Mouse (Mus musculus) forebrain, embryonic 12.5 days (tissue): ENCODE data around the gene Ifit2. TPM values are rescaled to one million over a fixed set of nuclear protein-coding genes. Genes with fewer than 3 reads are reported as not detected.
A peak's percentile ranks its signal among the peaks of the same experiment; 100 is the strongest.
"Not testable (repeated sequence)": the region's sequence is repeated elsewhere in the genome, so short reads cannot be mapped to it uniquely, and the experiment has no call there.

ENCODE experiments used
- ATAC-seq: fragments of 200-750 bp; cut with Nextera tagmentation; 2 replicates; pipeline ENCODE4 v1.8.0; 2017; ENCODE audit warnings: moderate TSS enrichment; ENCODE audit not compliant: low FRiP score
- H3K27ac ChIP-seq: fragments of 300-500 bp; sonication (generic); 2 replicates; pipeline ENCODE4 v1.5.1; 2016; ENCODE audit warnings: mild to moderate bottlenecking
- H3K27me3 ChIP-seq: fragments of 300-500 bp; sonication (generic); 2 replicates; pipeline ENCODE4 v1.6.1; 2016; ENCODE audit warnings: mild to moderate bottlenecking
- H3K36me3 ChIP-seq: fragments of 300-500 bp; sonication (generic); replicated peaks from 2 replicates; pipeline ENCODE4 v1.6.1; 2016; ENCODE audit warnings: mild to moderate bottlenecking
- H3K4me1 ChIP-seq: fragments of 300-500 bp; sonication (generic); 2 replicates; pipeline ENCODE4 v1.6.1; 2016
- H3K4me2 ChIP-seq: fragments of 300-500 bp; sonication (generic); 2 replicates; pipeline ENCODE4 v1.6.1; 2016; ENCODE audit warnings: mild to moderate bottlenecking, moderate library complexity
- H3K4me3 ChIP-seq: fragments of 300-500 bp; sonication (generic); replicated peaks from 2 replicates; pipeline ENCODE4 v1.5.1; 2016; ENCODE audit warnings: mild to moderate bottlenecking
- H3K9ac ChIP-seq: fragments of 300-500 bp; sonication (generic); 2 replicates; pipeline ENCODE4 v1.6.1; 2016; ENCODE audit warnings: mild to moderate bottlenecking
- H3K9me3 ChIP-seq: fragments of 300-500 bp; sonication (generic); 2 replicates; pipeline ENCODE4 v1.6.1; 2016
- WGBS: fragments of 180-500 bp; shearing (Covaris S2); methylation state at CpG from one replicate; pipeline ENCODE4 v1.1.7; 2016; 5-methylcytosine and 5-hydroxymethylcytosine counted together
- polyA plus RNA-seq: library from polyadenylated mRNA; unstranded; fragments of >200 nt; fragmentation: Nextera tagmentation; extraction: Ambion mirVana; gene quantifications from 2 replicates; pipeline ENCODE4 v1.2.1, GENCODE M21; 2016

Gene Ifit2
- polyA plus RNA-seq, 1 experiment from 2014 or later: 6.1 TPM

DNA sequence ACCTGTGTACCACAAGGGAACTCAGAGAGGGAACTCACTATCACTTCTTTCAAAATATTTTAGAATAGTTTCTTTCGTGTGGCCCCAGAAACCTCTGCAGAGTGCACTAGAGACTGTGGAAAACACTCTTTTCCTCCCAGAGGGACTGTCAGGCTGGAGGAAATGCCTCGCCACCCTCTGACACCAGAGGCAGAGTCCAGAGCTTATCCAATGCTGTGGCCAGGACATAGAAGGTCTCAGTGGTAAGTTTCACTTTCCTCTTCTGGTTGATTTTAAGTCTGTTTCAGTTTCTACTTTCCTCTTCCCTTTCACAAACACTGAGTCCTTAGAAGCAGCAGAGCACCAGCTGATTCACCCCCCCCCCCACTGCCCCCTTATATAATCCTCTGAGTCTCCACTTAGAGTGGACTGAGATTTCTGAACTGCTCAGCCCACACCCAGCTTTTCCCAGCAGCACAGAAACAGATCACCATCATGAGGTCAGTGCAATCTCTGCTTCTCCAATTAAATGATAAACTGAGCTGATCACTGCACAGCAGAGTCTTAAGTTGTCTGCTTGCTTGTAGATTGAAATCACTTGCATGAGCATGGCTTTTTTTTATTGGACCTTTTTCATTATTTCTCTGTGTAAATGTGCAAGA is 32.8 kb downstream of the Ifit2 start, which contains the start of gene Ifit3:
Gene Ifit3 (plus strand): TSS at position 406 of the 641 bp plus-strand sequence.
- H3K27me3 ChIP-seq, H3K36me3 ChIP-seq, H3K9me3 ChIP-seq, H3K27ac ChIP-seq, H3K4me3 ChIP-seq, H3K4me1 ChIP-seq, H3K9ac ChIP-seq, H3K4me2 ChIP-seq, ATAC-seq: not testable (repeated sequence)
- 89% methylated on average over 2 of the region's 2 CpGs for WGBS

DNA sequence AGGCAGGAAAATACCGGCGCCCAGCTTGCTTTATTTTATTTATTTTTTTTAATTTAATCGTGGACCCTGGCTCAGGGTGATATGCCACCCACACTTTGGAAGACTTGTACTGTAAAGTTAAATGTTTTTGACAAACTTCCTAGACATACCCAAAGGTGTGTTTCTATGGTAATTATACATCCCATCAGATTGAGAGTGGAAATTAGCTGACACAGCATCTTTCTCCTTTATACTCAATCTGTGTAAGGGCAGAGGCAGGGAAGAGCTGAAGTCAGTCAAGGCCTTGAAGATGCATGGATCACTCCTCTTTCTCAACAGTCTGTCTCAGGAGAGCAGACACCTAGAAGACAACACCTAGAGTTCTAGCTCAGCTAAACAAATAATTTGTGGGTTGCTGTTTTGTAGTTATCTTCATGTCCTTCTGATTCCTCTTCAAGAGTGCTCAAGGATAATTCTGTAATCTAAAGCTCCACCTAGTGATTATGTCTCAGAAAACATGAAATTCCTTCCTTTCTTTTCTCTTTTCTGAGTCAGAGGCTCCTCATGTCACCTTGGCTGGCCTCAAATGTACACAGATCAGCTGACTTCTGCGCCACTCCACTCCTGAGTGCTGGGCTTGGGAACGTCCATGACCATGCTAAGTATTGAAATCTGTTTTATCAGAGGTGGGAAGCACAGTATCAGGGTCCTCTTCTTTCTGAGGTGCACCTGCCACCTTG is 35.4 kb downstream of the Ifit2 start:
- 68% methylated on average over 5 of the region's 5 CpGs for WGBS
- not testable (repeated sequence) for H3K27me3 ChIP-seq, H3K4me3 ChIP-seq, H3K9me3 ChIP-seq, H3K27ac ChIP-seq, H3K36me3 ChIP-seq, H3K4me2 ChIP-seq, ATAC-seq, H3K9ac ChIP-seq, H3K4me1 ChIP-seq

DNA sequence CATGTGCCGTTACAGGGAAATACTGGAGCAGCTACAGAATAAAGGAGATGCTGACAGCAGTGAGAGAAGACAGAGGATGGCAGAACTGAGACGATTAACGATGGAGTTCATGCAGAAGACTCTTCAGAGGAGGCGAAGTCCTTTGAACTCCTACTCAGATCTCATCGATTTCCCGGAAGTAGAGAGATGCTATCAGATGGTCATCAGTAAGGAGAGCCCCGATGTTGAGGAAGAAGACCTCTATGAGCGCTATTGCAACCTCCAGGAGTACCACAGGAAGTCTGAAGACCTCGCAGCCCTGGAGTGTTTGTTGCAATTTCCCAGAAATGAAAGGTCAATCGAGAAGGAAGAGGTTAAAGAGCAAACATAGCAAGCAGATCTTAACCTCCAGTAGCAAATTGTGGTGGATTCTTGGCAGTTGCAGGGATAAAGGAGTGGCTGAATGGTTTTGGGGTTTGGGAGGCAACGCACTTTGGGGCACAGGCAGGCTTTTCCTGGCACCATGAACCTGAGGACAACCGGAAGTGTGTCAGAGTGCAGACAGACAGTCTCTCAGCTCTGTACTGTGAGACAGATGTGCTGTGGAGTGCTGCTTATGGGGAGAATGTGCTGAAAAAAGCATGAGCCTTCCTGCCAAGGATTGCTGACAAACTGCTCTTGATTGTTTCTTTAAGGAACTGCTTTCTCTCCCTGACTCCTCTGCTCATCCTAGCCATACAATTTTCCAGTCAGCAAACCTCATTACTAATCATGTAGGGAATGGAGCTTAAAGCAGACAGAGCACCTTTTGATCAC is 37.6 kb downstream of the Ifit2 start:
- 83% methylated on average over 7 of the region's 12 CpGs for WGBS
- H3K4me1 ChIP-seq, H3K4me3 ChIP-seq, H3K9ac ChIP-seq, H3K4me2 ChIP-seq, ATAC-seq, H3K27me3 ChIP-seq, H3K36me3 ChIP-seq, H3K9me3 ChIP-seq, H3K27ac ChIP-seq: not testable (repeated sequence)

DNA sequence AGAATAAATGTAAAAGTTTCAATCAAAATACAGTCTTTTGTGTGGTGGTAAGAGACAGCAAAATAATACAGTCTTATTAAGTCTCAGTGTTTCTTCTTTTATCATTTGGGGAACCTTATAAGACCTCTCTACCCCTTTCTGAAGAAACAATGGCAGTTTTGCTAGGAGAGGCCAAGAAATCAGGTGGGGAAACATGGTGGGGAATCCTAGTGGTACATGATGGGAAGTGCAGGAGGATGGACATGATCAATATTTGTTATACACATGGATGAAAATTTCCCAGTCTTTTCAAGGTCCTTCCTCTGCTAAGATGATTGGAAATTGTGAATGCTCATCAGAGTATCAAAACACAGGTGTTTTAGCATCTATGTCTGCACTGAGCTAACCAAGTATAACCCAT is 38.5 kb downstream of the Ifit2 start:
- Histone ChIP-seq H3K9me3 (no peaks in the 10 kb centered on the region), H3K27me3 (no peaks in the 10 kb centered on the region), H3K4me2 (no peak overlapping the region), H3K4me1 (no peaks in the 10 kb centered on the region), H3K36me3 (no peaks in the 10 kb centered on the region), H3K27ac (no peak overlapping the region), H3K9ac (no peak overlapping the region), H3K4me3 (no peak overlapping the region)
- ATAC-seq: no peak

DNA sequence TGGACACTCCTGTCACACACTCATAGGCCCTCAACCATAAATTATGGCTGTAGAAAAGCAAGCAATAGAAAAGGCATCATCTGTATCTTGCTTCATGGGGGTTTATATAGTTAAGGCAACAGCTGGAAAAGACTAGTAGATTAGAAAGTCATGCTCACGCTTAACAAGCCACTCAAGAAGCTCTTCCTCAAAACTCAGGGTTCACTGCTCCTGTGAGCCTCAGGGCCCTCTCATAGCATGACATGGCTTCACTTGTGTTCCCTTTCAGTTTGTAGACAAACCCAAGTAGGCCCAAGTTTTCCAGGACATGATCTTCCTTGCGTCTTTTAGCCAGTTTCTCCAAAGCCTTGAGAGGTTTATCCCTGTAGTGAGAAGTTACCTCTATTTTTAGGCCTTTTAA is 43.0 kb downstream of the Ifit2 start:
- Histone ChIP-seq H3K27ac (no peak overlapping the region), H3K4me3 (no peak overlapping the region), H3K4me2 (no peak overlapping the region), H3K9me3 (no peaks in the 10 kb centered on the region), H3K36me3 (no peaks in the 10 kb centered on the region), H3K4me1 (no peaks in the 10 kb centered on the region), H3K27me3 (no peaks in the 10 kb centered on the region), H3K9ac (no peak overlapping the region)
- 90% methylated on average over 2 of the region's 2 CpGs for WGBS
- ATAC-seq: no peak

DNA sequence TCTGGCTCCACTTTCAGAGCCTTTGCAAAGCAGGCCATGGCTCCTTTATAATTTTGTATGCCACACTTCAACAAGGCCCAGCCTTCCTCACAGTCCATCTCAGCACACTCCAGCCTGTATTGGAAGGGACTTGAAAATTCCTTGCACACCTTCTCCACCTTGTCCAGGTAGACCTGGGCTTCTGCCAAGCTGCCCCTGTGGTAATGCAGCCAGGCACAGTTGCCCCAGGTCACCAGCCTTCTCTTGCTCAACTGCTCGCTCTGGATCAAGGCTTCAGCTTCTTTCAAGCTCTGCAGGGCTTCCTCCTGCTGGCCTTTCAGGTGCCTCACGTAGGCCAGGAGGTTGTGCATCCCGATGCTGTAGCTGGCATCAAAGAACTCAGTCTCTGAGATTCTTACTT is 44.0 kb downstream of the Ifit2 start:
- H3K9me3 ChIP-seq, ATAC-seq, H3K36me3 ChIP-seq, H3K4me1 ChIP-seq, H3K27ac ChIP-seq, H3K9ac ChIP-seq, H3K4me2 ChIP-seq, H3K27me3 ChIP-seq, H3K4me3 ChIP-seq: not testable (repeated sequence)
- WGBS: 83% methylated on average over 3 of the region's 3 CpGs

DNA sequence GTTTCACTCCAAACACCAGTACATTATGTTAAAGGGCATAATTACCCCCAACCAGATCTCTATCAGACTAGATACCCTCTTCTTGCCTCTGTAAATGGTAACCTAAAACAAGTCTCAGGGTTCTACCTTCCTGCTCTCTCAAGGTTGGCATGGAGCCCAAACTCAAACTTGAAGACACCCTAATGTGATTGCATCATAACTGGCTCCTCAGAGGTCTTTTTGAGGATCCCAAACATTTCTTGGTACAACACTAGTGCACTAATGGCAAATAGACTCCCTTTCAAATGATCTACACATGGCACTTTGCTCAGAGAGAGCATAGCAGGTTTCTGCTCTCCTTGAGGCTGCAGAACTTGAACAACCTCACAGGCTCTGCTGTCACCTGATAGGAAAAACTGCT is 46.3 kb downstream of the Ifit2 start:
- H3K36me3 ChIP-seq: no peaks in the 10 kb centered on the region
- no peak overlapping the region for H3K4me2 ChIP-seq
- no peaks in the 10 kb centered on the region for H3K27me3 ChIP-seq
- H3K9me3 ChIP-seq: no peaks in the 10 kb centered on the region
- H3K4me3 ChIP-seq: no peak overlapping the region
- H3K27ac ChIP-seq: no peak overlapping the region
- no peak for ATAC-seq
- H3K4me1 ChIP-seq: no peaks in the 10 kb centered on the region
- H3K9ac ChIP-seq: no peak overlapping the region

DNA sequence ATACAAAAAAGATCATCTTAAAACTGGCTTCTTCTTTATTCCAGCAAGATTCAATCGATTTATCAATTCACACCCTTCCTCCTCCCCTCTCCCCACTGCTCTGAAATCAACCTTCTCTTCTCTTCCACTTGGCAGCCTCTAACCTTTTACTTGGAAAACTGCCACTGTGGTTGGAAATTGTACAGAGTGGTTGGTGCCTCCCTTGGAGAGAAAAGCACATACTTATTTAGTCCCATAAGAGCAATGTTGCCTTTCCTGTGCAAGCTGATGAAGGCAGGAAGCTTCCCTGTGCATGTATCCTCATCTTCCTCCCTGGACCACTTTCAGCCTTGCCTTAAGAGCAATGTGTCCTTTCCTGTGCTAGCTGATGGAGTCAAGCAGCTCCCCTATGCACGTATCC is 47.8 kb downstream of the Ifit2 start:
- H3K4me3 ChIP-seq: no peak overlapping the region
- H3K9me3 ChIP-seq: no peaks in the 10 kb centered on the region
- H3K4me2 ChIP-seq: no peak overlapping the region
- WGBS: 82% methylated on average over 2 of the region's 2 CpGs
- no peaks in the 10 kb centered on the region for H3K36me3 ChIP-seq
- no peak overlapping the region for H3K27ac ChIP-seq
- H3K9ac ChIP-seq: no peak overlapping the region
- no peaks in the 10 kb centered on the region for H3K27me3 ChIP-seq
- ATAC-seq: no peak
- H3K4me1 ChIP-seq: no peaks in the 10 kb centered on the region

DNA sequence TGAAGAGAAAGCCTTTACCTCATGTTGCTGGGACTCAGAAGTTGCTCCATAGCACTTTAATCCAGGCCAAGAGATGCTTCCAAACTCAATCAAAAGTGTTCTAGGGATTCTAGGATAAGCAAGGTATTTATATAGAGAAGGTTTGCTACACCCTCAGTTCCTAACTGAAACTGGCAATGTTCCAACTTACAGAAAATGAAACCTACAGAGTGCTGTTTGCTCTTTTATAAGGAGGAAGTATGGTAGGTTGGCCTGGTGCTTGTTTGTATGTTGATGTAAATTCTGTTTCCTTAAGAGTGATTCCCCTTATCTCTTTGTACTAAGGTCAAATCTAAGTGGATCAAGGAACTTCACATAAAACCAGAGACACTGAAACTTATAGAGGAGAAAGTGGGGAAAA is 48.8 kb downstream of the Ifit2 start:
- not testable (repeated sequence) for H3K9me3 ChIP-seq, H3K36me3 ChIP-seq, H3K9ac ChIP-seq, H3K27me3 ChIP-seq, ATAC-seq, H3K27ac ChIP-seq, H3K4me2 ChIP-seq, H3K4me3 ChIP-seq, H3K4me1 ChIP-seq

DNA sequence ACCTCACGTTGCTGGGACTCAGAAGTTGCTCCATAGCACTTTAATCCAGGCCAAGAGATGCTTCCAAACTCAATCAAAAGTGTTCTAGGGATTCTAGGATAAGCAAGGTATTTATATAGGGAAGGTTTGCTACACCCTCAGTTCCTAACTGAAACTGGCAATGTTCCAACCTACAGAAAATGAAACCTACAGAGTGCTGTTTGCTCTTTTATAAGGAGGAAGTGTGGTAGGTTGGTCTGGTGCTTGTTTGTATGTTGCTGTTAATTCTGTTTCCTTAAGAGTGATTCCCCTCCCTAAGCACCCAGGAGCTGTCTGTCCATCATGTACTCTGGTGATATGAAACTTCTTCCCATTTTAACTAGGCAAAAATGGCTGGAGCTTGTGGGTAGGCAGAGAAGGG is 51.4 kb downstream of the Ifit2 start, which contains the start of gene Ifit1bl1:
Gene Ifit1bl1 (minus strand): TSS at position 69 of the 400 bp plus-strand sequence.
- not testable (repeated sequence) for H3K36me3 ChIP-seq, H3K9ac ChIP-seq, H3K9me3 ChIP-seq, H3K4me3 ChIP-seq, ATAC-seq, H3K4me2 ChIP-seq, H3K4me1 ChIP-seq, H3K27ac ChIP-seq, H3K27me3 ChIP-seq
- 54% methylated on average over 1 of the region's 1 CpGs for WGBS

DNA sequence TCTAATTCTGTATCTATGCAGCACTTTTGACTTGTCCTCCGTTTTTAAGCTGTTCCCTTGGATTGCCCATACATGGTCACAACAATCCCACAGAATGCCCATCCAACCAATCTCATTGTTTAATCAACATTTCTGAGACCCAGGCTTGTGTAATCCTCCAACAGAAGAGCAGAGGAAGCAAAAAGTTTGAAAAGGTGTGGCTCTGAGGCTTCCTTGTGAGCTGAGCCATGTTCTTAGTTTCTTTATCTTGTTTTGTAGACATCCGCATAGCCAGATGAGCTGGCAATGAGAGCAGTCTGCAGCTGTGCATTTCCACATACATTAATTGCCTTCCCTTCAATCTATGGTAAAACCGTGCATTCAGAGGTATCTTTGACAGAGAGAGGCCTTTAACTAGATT is 55.0 kb downstream of the Ifit2 start:
- H3K36me3 ChIP-seq: no peaks in the 10 kb centered on the region
- no peaks in the 10 kb centered on the region for H3K4me1 ChIP-seq
- no peak for ATAC-seq
- H3K27me3 ChIP-seq: no peaks in the 10 kb centered on the region
- H3K9ac ChIP-seq: no peak overlapping the region
- no peak overlapping the region for H3K4me3 ChIP-seq
- H3K27ac ChIP-seq: no peak overlapping the region
- WGBS: 89% methylated on average over 3 of the region's 3 CpGs
- no peaks in the 10 kb centered on the region for H3K9me3 ChIP-seq
- no peak overlapping the region for H3K4me2 ChIP-seq

DNA sequence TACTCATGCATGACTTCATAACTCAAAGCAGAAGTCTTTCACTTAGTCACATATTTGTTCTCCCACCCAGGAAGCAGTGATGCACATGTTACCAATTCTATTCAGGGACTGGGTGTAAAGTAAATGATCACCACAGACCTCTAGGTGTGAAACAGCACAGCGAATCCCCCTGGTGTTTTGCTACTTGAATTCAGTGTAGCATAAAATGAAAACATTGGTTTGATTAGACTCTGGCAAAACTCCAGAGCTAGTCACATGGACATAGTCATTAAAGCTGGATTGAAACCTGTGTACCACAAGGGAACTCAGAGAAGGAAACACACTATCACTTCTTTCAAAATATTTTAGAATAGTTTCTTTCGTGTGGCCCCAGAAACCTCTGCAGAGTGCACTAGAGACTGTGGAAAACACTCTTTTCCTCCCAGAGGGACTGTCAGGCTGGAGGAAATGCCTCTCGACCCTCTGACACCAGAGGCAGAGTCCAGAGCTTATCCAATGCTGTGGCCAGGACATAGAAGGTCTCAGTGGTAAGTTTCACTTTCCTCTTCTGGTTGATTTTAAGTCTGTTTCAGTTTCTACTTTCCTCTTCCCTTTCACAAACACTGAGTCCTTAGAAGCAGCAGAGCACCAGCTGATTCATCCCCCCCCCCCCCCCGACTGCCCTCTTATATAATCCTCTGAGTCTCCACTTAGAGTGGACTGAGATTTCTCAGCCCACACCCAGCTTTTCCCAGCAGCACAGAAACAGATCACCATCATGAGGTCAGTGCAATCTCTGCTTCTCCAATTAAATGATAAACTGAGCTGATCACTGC is 57.0 kb downstream of the Ifit2 start, which contains the start of gene Ifit3b:
Gene Ifit3b (plus strand): TSS at position 734 of the 815 bp plus-strand sequence.
- 60% methylated on average over 4 of the region's 4 CpGs for WGBS

More for the DNA sequence above, 57.0 kb downstream of the Ifit2 start, which contains the start of gene Ifit3b:
- H3K9ac ChIP-seq, H3K27ac ChIP-seq, H3K4me2 ChIP-seq, H3K36me3 ChIP-seq, H3K4me3 ChIP-seq, H3K27me3 ChIP-seq, H3K4me1 ChIP-seq, H3K9me3 ChIP-seq: not testable (repeated sequence)
- 0 out of 2 replicates have a peak, but pooled peaks have one; percentile 27 for ATAC-seq
